8 mouse cellular contexts compared by ENCODE assay signal in genomic region chr10:121585791-121586642, GRCm38 (mm10). TPM values are rescaled to one million over a fixed set of nuclear protein-coding genes. Genes with fewer than 3 reads are reported as not detected.
DNase-seq lines count a peak whose midpoint lies in the region; ATAC-seq and TF ChIP-seq lines count a peak whose summit lies in the region.

No protein-coding gene starts in this region.

- no peak overlapping the region for H3K27ac ChIP-seq in neural tube, embryonic 11.5 days (ENCODE audit: low read depth, low read length)
- H3K27ac ChIP-seq in embryonic facial prominence, embryonic 13.5 days, result peak overlapping the region; percentile 77
- peak overlapping the region; percentile 94 for H3K27ac ChIP-seq in hindbrain, embryonic 10.5 days
- peak overlapping the region; percentile 93 for H3K27ac ChIP-seq in liver, postnatal 0 days (ENCODE audit: low read depth)
- H3K27ac ChIP-seq in stomach, embryonic 16.5 days (ENCODE audit: low read length), result peak overlapping the region; percentile 59

- H3K9ac ChIP-seq in neural tube, embryonic 11.5 days (ENCODE audit: low read length), result peak overlapping the region; percentile 87
- peak overlapping the region; percentile 93 for H3K9ac ChIP-seq in embryonic facial prominence, embryonic 13.5 days
- peak overlapping the region; percentile 95 for H3K9ac ChIP-seq in liver, postnatal 0 days (replicated peaks)
- peak overlapping the region; percentile 96 for H3K9ac ChIP-seq in stomach, embryonic 16.5 days (ENCODE audit: low read length)

- peak overlapping the region; percentile 76 for H3K4me2 ChIP-seq in neural tube, embryonic 11.5 days (ENCODE audit: low read depth)
- H3K4me2 ChIP-seq in embryonic facial prominence, embryonic 13.5 days, result peak overlapping the region; percentile 62
- peak overlapping the region; percentile 70 for H3K4me2 ChIP-seq in liver, postnatal 0 days (ENCODE audit: low read depth, low read length)
- peak overlapping the region; percentile 63 for H3K4me2 ChIP-seq in stomach, embryonic 16.5 days (ENCODE audit: low read depth, low read length)

- peaks cover 3% of the 10 kb centered on the region; the same call in 1 of the 2 replicates for H3K4me1 ChIP-seq in neural tube, embryonic 11.5 days (ENCODE audit: control insufficient read depth, insufficient read depth, low read length)
- H3K4me1 ChIP-seq in embryonic facial prominence, embryonic 13.5 days, result peaks cover 9% of the 10 kb centered on the region
- peaks cover 13% of the 10 kb centered on the region for H3K4me1 ChIP-seq in hindbrain, embryonic 10.5 days (replicated peaks)
- peaks cover 24% of the 10 kb centered on the region for H3K4me1 ChIP-seq in liver, postnatal 0 days (ENCODE audit: insufficient read depth)
- H3K4me1 ChIP-seq in stomach, embryonic 16.5 days (ENCODE audit: control insufficient read depth, insufficient read depth, low read length), result peaks cover 9% of the 10 kb centered on the region

- H3K36me3 ChIP-seq in neural tube, embryonic 11.5 days (ENCODE audit: control insufficient read depth, insufficient read depth, low read length), result peaks cover 11% of the 10 kb centered on the region
- peaks cover 46% of the 10 kb centered on the region for H3K36me3 ChIP-seq in embryonic facial prominence, embryonic 13.5 days
- peaks cover 51% of the 10 kb centered on the region for H3K36me3 ChIP-seq in hindbrain, embryonic 10.5 days
- H3K36me3 ChIP-seq in liver, postnatal 0 days (replicated peaks; ENCODE audit: insufficient read depth, low read length), result peaks cover 34% of the 10 kb centered on the region
- peaks cover 7% of the 10 kb centered on the region for H3K36me3 ChIP-seq in stomach, embryonic 16.5 days (ENCODE audit: control insufficient read depth, insufficient read depth, low read length)

- ATAC-seq in neural tube, embryonic 11.5 days (ENCODE audit: insufficient read depth, low FRiP score, low TSS enrichment), result peak; percentile 74
- ATAC-seq in embryonic facial prominence, embryonic 13.5 days (ENCODE audit: insufficient number of reproducible peaks, insufficient read depth, low FRiP score, low TSS enrichment, low read depth), result peak; percentile 54
- peak; percentile 69 for ATAC-seq in liver, postnatal 0 days
- peak; percentile 57 for ATAC-seq in stomach, embryonic 16.5 days (ENCODE audit: insufficient read depth, low FRiP score)

- no peaks in the 10 kb centered on the region for H3K9me3 ChIP-seq in neural tube, embryonic 11.5 days (ENCODE audit: control insufficient read depth, low read length)
- H3K9me3 ChIP-seq in embryonic facial prominence, embryonic 13.5 days, result no peaks in the 10 kb centered on the region
- H3K9me3 ChIP-seq in hindbrain, embryonic 10.5 days, result no peaks in the 10 kb centered on the region
- H3K9me3 ChIP-seq in liver, postnatal 0 days (ENCODE audit: low read length), result no peaks in the 10 kb centered on the region
- H3K9me3 ChIP-seq in stomach, embryonic 16.5 days (replicated peaks; ENCODE audit: control insufficient read depth, low read length), result no peaks in the 10 kb centered on the region

- peak; percentile 34 for DNase-seq in neural tube, embryonic 11.5 days (ENCODE audit: low spot score)
- no peak for DNase-seq in neural tube, embryonic 10.5 days (ENCODE audit: extremely low spot score, low spot score)
- peak; percentile 78 for DNase-seq in MN1 (ENCODE audit: low spot score)
- no peak for DNase-seq in hindbrain, embryonic 10.5 days (ENCODE audit: low spot score)
- no peak for DNase-seq in liver, postnatal 0 days
- DNase-seq in gastrocnemius, postnatal 36 days, result no peak

- WGBS in neural tube, embryonic 11.5 days, result 7% methylated on average over 27 of the region's 48 CpGs
- WGBS in embryonic facial prominence, embryonic 13.5 days, result 3% methylated on average over 41 of the region's 48 CpGs
- 4% methylated on average over 47 of the region's 48 CpGs for WGBS in hindbrain, embryonic 10.5 days
- WGBS in liver, postnatal 0 days (ENCODE audit: insufficient replicate concordance), result 2% methylated on average over 37 of the region's 48 CpGs
- 2% methylated on average over 42 of the region's 48 CpGs for WGBS in stomach, embryonic 16.5 days

- H3K27me3 ChIP-seq in neural tube, embryonic 11.5 days (ENCODE audit: control insufficient read depth, insufficient read depth, low read length), result no peaks in the 10 kb centered on the region
- H3K27me3 ChIP-seq in embryonic facial prominence, embryonic 13.5 days, result no peaks in the 10 kb centered on the region
- no peaks in the 10 kb centered on the region for H3K27me3 ChIP-seq in hindbrain, embryonic 10.5 days (ENCODE audit: insufficient read depth, poor library complexity, severe bottlenecking)
- H3K27me3 ChIP-seq in liver, postnatal 0 days (ENCODE audit: insufficient read depth, low read length), result no peaks in the 10 kb centered on the region
- H3K27me3 ChIP-seq in stomach, embryonic 16.5 days (ENCODE audit: control insufficient read depth, insufficient read depth, low read length), result no peaks in the 10 kb centered on the region

- TF ChIP-seq EP300 in liver, postnatal 0 days (IDR thresholded peaks at IDR 0.05; ENCODE audit: low read depth), result no peak

- intact Hi-C loops in gastrocnemius, postnatal 36 days (cut with DNase I), result loop anchor here (5.0 kb wide), 1 partner anchor 36 kb away; no protein-coding TSS in a partner anchor

- H3K4me3 ChIP-seq in neural tube, embryonic 11.5 days (ENCODE audit: low read depth, low read length), result peak overlapping the region; percentile 82
- H3K4me3 ChIP-seq in embryonic facial prominence, embryonic 13.5 days, result peak overlapping the region; percentile 89
- H3K4me3 ChIP-seq in hindbrain, embryonic 10.5 days, result peak overlapping the region; percentile 83
- H3K4me3 ChIP-seq in liver, postnatal 0 days (ENCODE audit: low read depth, low read length), result peak overlapping the region; percentile 86
- peak overlapping the region; percentile 86 for H3K4me3 ChIP-seq in stomach, embryonic 16.5 days (replicated peaks; ENCODE audit: low read length)

- TF ChIP-seq CTCF in liver, postnatal 0 days (IDR thresholded peaks at IDR 0.05; ENCODE audit: low read depth), result no peak

RNA-seq across cellular contexts. Expression of gene Tbk1, which starts 0.6 kb away (rescaled TPM):
- polyA plus RNA-seq in neural tube, embryonic 11.5 days (2014; fragmentation: Nextera tagmentation; extraction: Ambion mirVana), result 32.4 and 34.9 TPM in 2 replicates
- 32.3 and 35.9 TPM in 2 replicates for polyA plus RNA-seq in embryonic facial prominence, embryonic 13.5 days (2015; fragmentation: Nextera tagmentation; extraction: Ambion mirVana)
- polyA plus RNA-seq in hindbrain, embryonic 10.5 days (2016; fragmentation: Nextera tagmentation; extraction: Ambion mirVana), result 29.7 and 30.6 TPM in 2 replicates
- 11.4 and 14.4 TPM in 2 replicates for polyA plus RNA-seq in liver, postnatal 0 days (2015; fragmentation: Nextera tagmentation; extraction: Ambion mirVana)
- 34.2 and 36.7 TPM in 2 replicates for polyA plus RNA-seq in stomach, embryonic 16.5 days (2015; fragmentation: Nextera tagmentation; extraction: Ambion mirVana)
- 10 to 100 TPM in 1 of 2 experiments, 1 to 10 TPM in 1; 9.8 to 11.9 TPM for total RNA-seq in gastrocnemius, postnatal 36 days (2021)

RNA-seq across cellular contexts. Expression of gene Xpot, which starts 40.1 kb away (rescaled TPM):
- 52.5 and 61.0 TPM in 2 replicates for polyA plus RNA-seq in neural tube, embryonic 11.5 days (2014; fragmentation: Nextera tagmentation; extraction: Ambion mirVana)
- polyA plus RNA-seq in embryonic facial prominence, embryonic 13.5 days (2015; fragmentation: Nextera tagmentation; extraction: Ambion mirVana), result 48.1 and 61.6 TPM in 2 replicates
- polyA plus RNA-seq in hindbrain, embryonic 10.5 days (2016; fragmentation: Nextera tagmentation; extraction: Ambion mirVana), result 42.4 and 51.5 TPM in 2 replicates
- 17.5 and 19.4 TPM in 2 replicates for polyA plus RNA-seq in liver, postnatal 0 days (2015; fragmentation: Nextera tagmentation; extraction: Ambion mirVana)
- polyA plus RNA-seq in stomach, embryonic 16.5 days (2015; fragmentation: Nextera tagmentation; extraction: Ambion mirVana), result 53.9 and 56.1 TPM in 2 replicates
- 10 to 100 TPM; 19.1 to 19.3 TPM for total RNA-seq in gastrocnemius, postnatal 36 days (2021)

RNA-seq across cellular contexts. Expression of gene D930020B18Rik, which starts 55.4 kb away (rescaled TPM):
- 0.26 TPM in 1 of 2 replicates, not detected in the other for polyA plus RNA-seq in neural tube, embryonic 11.5 days (2014; fragmentation: Nextera tagmentation; extraction: Ambion mirVana)
- polyA plus RNA-seq in embryonic facial prominence, embryonic 13.5 days (2015; fragmentation: Nextera tagmentation; extraction: Ambion mirVana), result 0.76 and 2.4 TPM in 2 replicates
- polyA plus RNA-seq in hindbrain, embryonic 10.5 days (2016; fragmentation: Nextera tagmentation; extraction: Ambion mirVana), result 0.11 TPM in 1 of 2 replicates, not detected in the other
- polyA plus RNA-seq in liver, postnatal 0 days (2015; fragmentation: Nextera tagmentation; extraction: Ambion mirVana), result not detected in 2 replicates
- 1.0 and 1.4 TPM in 2 replicates for polyA plus RNA-seq in stomach, embryonic 16.5 days (2015; fragmentation: Nextera tagmentation; extraction: Ambion mirVana)
- total RNA-seq in gastrocnemius, postnatal 36 days (2021), result not detected

Comparison
In these comparisons a context has a peak if more than half of its experiments do, and no peak if none do; other contexts are left out.
1. DNase-seq: peak in neural tube, embryonic 11.5 days (single experiment) and MN1 (single experiment); none in neural tube, embryonic 10.5 days (single experiment), hindbrain, embryonic 10.5 days (single experiment), liver, postnatal 0 days (single experiment) and gastrocnemius, postnatal 36 days (0 of 2).
2. Peak in every context shown above with its lines, with median percentiles within 50 percentile points of each other: ATAC-seq, H3K4me2 ChIP-seq, H3K4me3 ChIP-seq and H3K9ac ChIP-seq.